Mouse (Mus musculus): ENCODE results near the gene Ntrk3.

GRCm38 (mm10) chr7:78498356-78498755 is 239.5 kb downstream of the Ntrk3 start:
- no peak for TF ChIP-seq POLR2A (IDR thresholded peaks at IDR 0.05; ENCODE audit: extremely low read depth, insufficient read depth, low read length)
- TF ChIP-seq CTCF (IDR thresholded peaks at IDR 0.05; ENCODE audit: extremely low read depth, insufficient read depth, low read length) = no peak
